Mouse (Mus musculus) heart, embryonic 16.5 days (tissue): ENCODE data around the gene Dazl. TPM values are rescaled to one million over a fixed set of nuclear protein-coding genes. Genes with fewer than 3 reads are reported as not detected.
"Not testable (repeated sequence)": the region's sequence is repeated elsewhere in the genome, so short reads cannot be mapped to it uniquely, and the experiment has no call there.

Experiments used
- ATAC-seq: fragments of 200-750 bp; cut with Nextera tagmentation; replicated peaks from 2 replicates; pipeline ENCODE4 v1.8.0; 2017; ENCODE audit warnings: moderate number of reproducible peaks; ENCODE audit not compliant: insufficient read depth, low FRiP score; ENCODE audit errors: extremely low read depth
- H3K27ac ChIP-seq: fragments of 300-500 bp; sonication (generic); 2 replicates; pipeline ENCODE4 v1.5.1; 2014; ENCODE audit warnings: mild to moderate bottlenecking, low read length, control low read depth, moderate library complexity
- H3K27me3 ChIP-seq: fragments of 300-500 bp; sonication (generic); 2 replicates; pipeline ENCODE4 v1.6.1; 2014; ENCODE audit warnings: low read length, mixed read lengths; ENCODE audit not compliant: control insufficient read depth, insufficient read depth
- H3K36me3 ChIP-seq: fragments of 300-500 bp; sonication (generic); 2 replicates; pipeline ENCODE4 v1.6.1; 2014; ENCODE audit not compliant: control insufficient read depth, insufficient read depth
- H3K4me1 ChIP-seq: fragments of 300-500 bp; sonication (generic); 2 replicates; pipeline ENCODE4 v1.6.1; 2014; ENCODE audit warnings: low read length, mixed read lengths; ENCODE audit not compliant: control insufficient read depth, insufficient read depth
- H3K4me2 ChIP-seq: fragments of 300-500 bp; sonication (generic); 2 replicates; pipeline ENCODE4 v1.6.1; 2014; ENCODE audit warnings: low read depth, mild to moderate bottlenecking, control low read depth, low read length
- H3K4me3 ChIP-seq: fragments of 300-500 bp; sonication (generic); 2 replicates; pipeline ENCODE4 v1.5.1; 2014; ENCODE audit warnings: mild to moderate bottlenecking, control low read depth, low read length
- H3K9ac ChIP-seq: fragments of 300-500 bp; sonication (generic); 2 replicates; pipeline ENCODE4 v1.6.1; 2014; ENCODE audit warnings: low read length, control low read depth
- H3K9me3 ChIP-seq: fragments of 300-500 bp; sonication (generic); replicated peaks from 2 replicates; pipeline ENCODE4 v1.6.1; 2016; ENCODE audit warnings: low read length; ENCODE audit not compliant: control insufficient read depth
- WGBS: fragments of 180-500 bp; shearing (Covaris S2); extraction: QIAGEN DNeasy Blood & Tissue Kit; methylation state at CpG from one replicate; pipeline ENCODE4 v1.1.7; 2014; 5-methylcytosine and 5-hydroxymethylcytosine counted together
- polyA plus RNA-seq: library from polyadenylated mRNA; unstranded; fragments of >200 nt; fragmentation: Nextera tagmentation; extraction: Ambion mirVana; gene quantifications from 2 replicates; pipeline ENCODE4 v1.2.1, GENCODE M21; 2015

Gene Dazl
- polyA plus RNA-seq, 1 experiment from 2014 or later, result 0.21 TPM

- H3K4me1 ChIP-seq, result no peaks in the 10 kb centered on the region
- no peak overlapping the region for H3K4me2 ChIP-seq
- H3K27ac ChIP-seq, result no peak overlapping the region
- no peak overlapping the region for H3K9ac ChIP-seq
- H3K36me3 ChIP-seq, result peaks cover under 1% of the 10 kb centered on the region; the same call in 1 of the 2 replicates
- H3K4me3 ChIP-seq, result no peak overlapping the region
- no peak for ATAC-seq
- peaks cover 4% of the 10 kb centered on the region for H3K9me3 ChIP-seq
- WGBS, result 69% methylated on average over 7 of the region's 7 CpGs
- no peaks in the 10 kb centered on the region for H3K27me3 ChIP-seq
These were observed 5.4 kb upstream of the Dazl start for GRCm38 (mm10) chr17:50298821-50299220.

- H3K4me2 ChIP-seq, result no peak overlapping the region
- H3K4me1 ChIP-seq, result no peaks in the 10 kb centered on the region
- H3K27me3 ChIP-seq, result no peaks in the 10 kb centered on the region
- no peak overlapping the region for H3K9ac ChIP-seq
- peaks cover 13% of the 10 kb centered on the region for H3K9me3 ChIP-seq
- peaks cover 8% of the 10 kb centered on the region; the same call in 1 of the 2 replicates for H3K36me3 ChIP-seq
- H3K4me3 ChIP-seq, result no peak overlapping the region
- WGBS, result 89% methylated on average over 12 of the region's 12 CpGs
- ATAC-seq, result no peak
- no peak overlapping the region for H3K27ac ChIP-seq
These were observed 1.3 kb upstream of the Dazl start for GRCm38 (mm10) chr17:50294726-50295125.

- 4% methylated on average over 57 of the region's 57 CpGs for WGBS
- Histone ChIP-seq H3K4me1 (no peaks in the 10 kb centered on the region), H3K4me2 (peak overlapping the region; percentile 67), H3K27ac (peak overlapping the region; percentile 48), H3K9me3 (peaks cover 13% of the 10 kb centered on the region), H3K4me3 (peak overlapping the region; percentile 57), H3K9ac (peak overlapping the region; percentile 81), H3K27me3 (no peaks in the 10 kb centered on the region), H3K36me3 (peaks cover 8% of the 10 kb centered on the region; the same call in 1 of the 2 replicates)
- peak; percentile 97 for ATAC-seq
These were observed 720 bp downstream of the Dazl start for GRCm38 (mm10) chr17:50292661-50293171.

- ATAC-seq, result no peak
These were observed 1.8 kb downstream of the Dazl start for GRCm38 (mm10) chr17:50291485-50292200.

GRCm38 (mm10) chr17:50284845-50285244, 8.6 kb downstream of the Dazl start:
- ATAC-seq, result no peak
- no peaks in the 10 kb centered on the region for H3K9me3 ChIP-seq
- H3K36me3 ChIP-seq, result no peaks in the 10 kb centered on the region
- WGBS, result 68% methylated on average over 6 of the region's 6 CpGs
- no peak overlapping the region for H3K27ac ChIP-seq
- H3K4me3 ChIP-seq, result no peak overlapping the region
- no peaks in the 10 kb centered on the region for H3K4me1 ChIP-seq
- H3K4me2 ChIP-seq, result no peak overlapping the region
- no peak overlapping the region for H3K9ac ChIP-seq
- H3K27me3 ChIP-seq, result no peaks in the 10 kb centered on the region

More at GRCm38 (mm10) chr17:50291485-50292200, 1.8 kb downstream of the Dazl start:
- Histone ChIP-seq H3K27me3 (no peaks in the 10 kb centered on the region), H3K36me3 (peaks cover 8% of the 10 kb centered on the region; the same call in 1 of the 2 replicates), H3K4me3 (no peak overlapping the region), H3K4me2 (no peak overlapping the region), H3K4me1 (no peaks in the 10 kb centered on the region), H3K9me3 (peaks cover 13% of the 10 kb centered on the region), H3K9ac (no peak overlapping the region), H3K27ac (no peak overlapping the region)
- WGBS, result 22% methylated on average over 3 of the region's 3 CpGs

GRCm38 (mm10) chr17:50261615-50262014, 31.8 kb downstream of the Dazl start:
- H3K27me3 ChIP-seq, H3K9ac ChIP-seq, H3K4me3 ChIP-seq, H3K27ac ChIP-seq, H3K4me2 ChIP-seq, H3K36me3 ChIP-seq, ATAC-seq, H3K4me1 ChIP-seq, H3K9me3 ChIP-seq: not testable (repeated sequence)
- 60% methylated on average over 4 of the region's 4 CpGs for WGBS

- H3K4me1 ChIP-seq, result no peaks in the 10 kb centered on the region
- no peak overlapping the region for H3K27ac ChIP-seq
- H3K9ac ChIP-seq, result no peak overlapping the region
- H3K9me3 ChIP-seq, result peaks cover 4% of the 10 kb centered on the region; the same call in 1 of the 2 replicates
- H3K36me3 ChIP-seq, result no peaks in the 10 kb centered on the region
- WGBS, result 85% methylated on average over 6 of the region's 6 CpGs
- no peak for ATAC-seq
- no peak overlapping the region for H3K4me3 ChIP-seq
- H3K27me3 ChIP-seq, result no peaks in the 10 kb centered on the region; the same call in 1 of the 2 replicates
- no peak overlapping the region for H3K4me2 ChIP-seq
These were observed 32.6 kb downstream of the Dazl start for GRCm38 (mm10) chr17:50260856-50261255.

- Histone ChIP-seq H3K9me3 (0 out of 2 replicates have a peak, but pooled peaks cover 2% of the 10 kb centered on the region), H3K4me1 (no peaks in the 10 kb centered on the region), H3K36me3 (no peaks in the 10 kb centered on the region), H3K27ac (no peak overlapping the region), H3K27me3 (no peaks in the 10 kb centered on the region), H3K4me2 (no peak overlapping the region), H3K9ac (no peak overlapping the region), H3K4me3 (no peak overlapping the region)
- ATAC-seq, result no peak
- 80% methylated on average over 6 of the region's 6 CpGs for WGBS
These were observed 46.8 kb downstream of the Dazl start for GRCm38 (mm10) chr17:50246605-50247004.

- Histone ChIP-seq H3K36me3 (no peaks in the 10 kb centered on the region), H3K4me1 (no peaks in the 10 kb centered on the region), H3K9ac (no peak overlapping the region), H3K27ac (no peak overlapping the region), H3K27me3 (no peaks in the 10 kb centered on the region), H3K4me3 (no peak overlapping the region), H3K4me2 (no peak overlapping the region), H3K9me3 (0 out of 2 replicates have a peak, but pooled peaks cover 2% of the 10 kb centered on the region)
- WGBS, result 50% methylated on average over 4 of the region's 4 CpGs
- ATAC-seq, result no peak
These were observed 48.8 kb downstream of the Dazl start for GRCm38 (mm10) chr17:50244675-50245074.
